Mouse (Mus musculus) mature B cell (primary cell): ENCODE data around the gene Cd40.

Source experiments
- in situ Hi-C: fragments of 300-500 bp; cut with MboI; formaldehyde crosslinking; loops from 2 replicates; pipeline ENCODE4 v1.14.3; 2019

Cd40 gene

DNA sequence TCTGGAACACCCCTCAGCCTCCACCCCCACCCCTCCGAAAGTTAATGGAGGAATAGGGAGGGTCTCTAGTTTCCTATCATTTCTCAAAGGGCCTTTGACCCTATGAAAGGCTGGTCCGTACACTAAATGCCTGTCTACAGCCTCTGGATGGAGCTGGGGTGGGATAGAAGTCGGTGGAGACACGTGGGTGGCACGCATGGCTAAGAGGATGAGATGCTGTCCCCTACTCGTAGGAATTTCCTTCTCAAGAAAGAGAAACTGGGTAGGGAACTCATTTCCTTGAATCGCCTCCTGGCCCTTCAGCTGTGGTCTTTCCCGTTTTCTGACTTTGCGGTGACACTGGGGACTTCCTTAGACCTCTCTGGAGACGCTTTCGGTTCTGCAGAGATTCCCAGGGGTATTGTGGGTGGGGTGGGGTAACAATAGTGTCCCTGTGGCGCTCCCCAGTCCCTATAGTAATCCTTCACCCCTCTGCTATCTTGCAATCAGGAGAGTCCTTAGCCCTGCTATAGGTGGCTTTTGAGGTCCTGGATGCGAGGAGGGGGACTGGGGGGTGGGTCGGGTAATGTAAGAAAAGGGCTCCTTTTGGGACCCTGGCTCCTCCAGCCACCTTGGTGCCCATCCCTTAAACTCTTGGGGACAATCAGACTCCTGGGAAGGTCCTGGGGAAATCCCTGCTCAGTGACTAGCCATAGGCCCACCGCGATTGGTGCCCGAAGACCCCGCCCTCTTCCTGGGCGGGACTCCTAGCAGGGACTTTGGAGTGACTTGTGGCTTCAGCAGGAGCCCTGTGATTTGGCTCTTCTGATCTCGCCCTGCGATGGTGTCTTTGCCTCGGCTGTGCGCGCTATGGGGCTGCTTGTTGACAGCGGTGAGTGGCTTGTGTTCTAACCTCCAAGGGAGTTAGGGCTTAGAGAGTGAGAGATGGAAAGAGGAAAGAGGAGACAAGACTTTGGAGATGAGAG is at the start of gene Cd40:
Gene Cd40, plus strand, starts transcription at position 740 of the 965 bp plus-strand sequence.
- in situ Hi-C loops: no loop called here

DNA sequence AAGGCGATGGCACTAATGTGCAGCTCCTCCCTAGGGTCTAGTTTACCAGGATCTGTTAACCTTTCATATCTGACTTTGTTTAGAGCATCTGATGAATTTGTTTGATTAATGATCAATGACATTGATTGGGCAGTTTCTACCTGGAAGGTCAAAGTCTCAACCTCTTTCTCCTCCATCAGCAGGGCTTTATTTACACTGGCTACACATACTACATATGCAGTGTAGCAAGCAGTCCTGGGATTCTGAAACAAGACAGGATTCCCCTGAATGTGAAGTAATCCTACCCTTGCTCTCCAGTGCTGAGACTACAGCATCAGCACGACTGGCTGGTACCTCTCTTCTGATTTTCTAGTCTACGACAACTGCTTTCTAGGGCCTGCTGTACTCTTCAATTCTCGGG is 48.6 kb upstream of the Cd40 start:
- in situ Hi-C loops: no loop called here

DNA sequence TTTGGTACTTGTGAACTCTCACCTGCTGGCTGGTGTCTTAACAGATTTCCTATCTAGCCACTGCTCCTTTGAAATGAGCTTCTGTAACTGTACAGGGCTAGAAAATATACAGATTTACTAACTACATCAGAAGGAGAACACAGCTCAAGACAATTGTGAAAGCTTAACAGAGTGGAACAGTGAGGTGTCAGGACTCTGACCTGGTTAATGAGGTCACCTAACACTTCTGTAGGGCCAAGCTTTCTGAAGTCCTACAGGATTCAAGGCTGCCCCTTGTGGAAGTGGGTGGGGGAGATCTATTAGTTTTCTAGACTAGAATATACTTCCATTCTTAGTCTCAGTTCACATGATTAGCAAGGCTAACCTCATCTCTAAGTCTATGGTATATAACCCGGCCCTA is 47.4 kb upstream of the Cd40 start:
- in situ Hi-C loops: no loop called here

DNA sequence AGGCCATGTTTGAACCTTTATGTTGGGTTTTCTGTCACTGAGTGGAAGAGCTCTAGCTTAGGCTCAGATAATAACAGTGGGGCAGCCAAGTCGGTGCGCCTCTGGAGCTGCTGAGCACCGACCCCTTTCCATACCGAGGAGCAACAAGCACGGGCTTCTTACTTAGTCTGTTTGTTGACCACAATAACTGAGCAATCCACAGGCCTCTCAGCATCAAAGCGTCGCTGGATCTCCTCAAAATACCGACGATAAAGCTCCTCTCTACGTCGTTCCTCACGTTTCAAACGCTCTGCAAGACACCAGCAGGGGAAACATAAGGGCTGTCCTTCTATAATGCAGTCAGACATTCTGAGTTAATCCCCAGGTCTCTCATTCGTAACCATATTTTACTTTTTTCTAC is 46.3 kb upstream of the Cd40 start:
- in situ Hi-C loops: no loop called here

DNA sequence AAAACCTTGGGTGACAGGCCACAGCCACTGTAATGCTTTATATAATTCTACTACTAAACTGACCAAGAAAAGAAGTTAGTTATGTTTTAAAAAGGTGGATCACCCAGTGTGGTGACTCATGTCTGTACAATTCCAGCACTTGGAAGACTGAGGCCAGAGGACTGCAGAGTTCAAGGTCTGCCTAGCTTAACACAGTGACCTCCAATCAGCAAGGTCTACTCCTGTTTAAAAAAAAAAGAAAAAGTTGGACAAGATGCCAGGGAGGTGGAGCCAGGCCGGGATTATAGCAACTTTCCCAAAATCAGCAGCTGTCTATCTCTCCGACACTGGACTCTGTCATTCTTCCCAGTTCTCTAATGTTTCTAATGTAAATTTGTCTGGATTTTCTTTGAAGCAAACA is 45.8 kb upstream of the Cd40 start:
- in situ Hi-C loops: no loop called here

DNA sequence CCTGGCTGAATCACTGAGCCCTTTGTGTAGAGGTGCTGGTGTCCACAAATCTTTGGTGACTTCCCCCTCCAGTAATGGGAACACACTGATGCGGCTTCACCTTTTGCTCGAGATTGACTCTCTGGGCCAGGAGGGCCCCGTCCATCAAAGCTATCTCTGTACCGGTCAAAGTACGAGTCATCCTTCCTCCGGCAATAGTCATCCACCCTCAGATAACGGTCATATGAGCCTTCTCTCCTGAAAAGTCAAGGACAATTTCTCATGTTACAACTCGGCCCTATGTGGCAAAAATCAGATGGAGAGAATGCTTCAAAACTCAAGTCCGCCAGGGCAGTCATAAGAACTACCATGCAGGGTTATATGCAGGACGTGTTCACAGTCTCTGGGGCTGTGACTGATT is 45.1 kb upstream of the Cd40 start:
- in situ Hi-C loops: no loop called here

DNA sequence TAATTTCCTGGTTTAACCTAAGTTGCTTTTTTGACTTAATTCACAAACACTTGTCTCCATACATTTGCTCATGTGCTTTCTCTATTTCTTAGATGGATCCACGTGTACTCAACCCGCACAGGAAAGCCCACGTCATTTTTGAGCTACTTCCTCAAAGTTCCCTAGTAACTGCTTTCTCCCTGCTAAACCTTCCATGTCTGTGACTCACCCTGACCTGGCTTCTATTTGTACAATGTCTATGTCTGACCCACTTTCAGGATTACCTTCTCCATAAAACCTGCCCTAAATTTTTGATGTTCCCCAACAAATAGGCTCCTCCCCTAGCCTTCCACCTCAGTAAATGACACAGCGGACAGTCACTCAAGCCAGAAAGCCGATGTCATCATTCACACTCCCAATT is 40.5 kb upstream of the Cd40 start:
- in situ Hi-C loops: no loop called here

DNA sequence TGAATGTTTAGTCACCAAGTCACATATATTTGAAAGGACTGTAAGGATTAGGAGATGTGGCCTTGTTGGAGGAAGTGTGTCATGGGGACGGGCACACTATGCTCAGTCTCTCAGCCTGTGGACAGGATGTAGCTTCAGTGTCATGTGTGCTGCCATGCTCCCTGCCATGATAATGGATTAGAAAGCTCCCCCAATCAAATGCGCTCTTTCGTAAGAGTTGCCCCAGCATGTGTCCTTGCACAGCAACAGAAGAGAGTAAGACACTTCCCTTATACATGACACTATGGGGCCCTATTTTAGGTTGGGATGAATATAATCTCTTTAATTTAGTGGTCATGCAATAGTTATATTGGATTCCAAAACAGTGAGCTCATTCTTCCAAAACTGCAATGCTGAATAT is 34.9 kb upstream of the Cd40 start:
- in situ Hi-C loops: no loop called here

DNA sequence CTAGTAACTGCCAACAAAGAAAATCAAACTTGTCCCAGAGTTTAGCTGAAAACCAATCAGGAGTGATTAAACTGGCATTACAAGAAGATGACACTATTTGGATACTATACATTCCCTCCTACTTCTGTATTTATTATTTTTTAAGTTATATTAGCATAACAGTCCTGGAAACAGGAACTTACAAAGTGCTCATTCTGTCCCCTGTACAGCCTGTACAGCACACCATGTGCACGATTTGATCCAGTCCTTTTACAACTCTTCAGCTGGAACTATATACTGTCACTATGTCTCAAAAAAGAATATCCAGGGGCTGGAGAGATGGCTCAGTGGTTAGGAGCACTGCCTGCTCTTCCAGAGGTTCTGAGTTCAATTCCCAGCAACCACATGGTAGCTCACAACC is 28.3 kb upstream of the Cd40 start:
- in situ Hi-C loops: no loop called here

DNA sequence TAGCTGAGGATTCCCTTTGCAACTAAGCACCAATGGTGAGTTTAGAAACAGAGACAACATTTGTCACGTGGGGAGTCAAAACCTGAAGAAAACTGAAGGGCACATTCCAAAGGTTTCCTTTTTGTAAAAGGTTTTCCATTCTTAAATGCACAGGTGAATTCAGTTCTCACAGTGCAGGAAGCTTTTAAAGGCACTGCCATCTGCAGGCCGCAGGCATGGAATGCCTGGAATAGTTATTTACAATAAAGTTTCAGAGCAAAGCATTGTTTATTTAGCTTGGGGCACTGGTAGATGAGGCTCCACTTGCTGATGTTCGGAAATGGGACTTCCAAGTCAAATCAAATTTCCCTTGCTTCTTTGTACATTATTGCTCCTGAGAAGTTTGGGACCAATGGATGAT is 22.9 kb upstream of the Cd40 start:
- in situ Hi-C loops: no loop called here

DNA sequence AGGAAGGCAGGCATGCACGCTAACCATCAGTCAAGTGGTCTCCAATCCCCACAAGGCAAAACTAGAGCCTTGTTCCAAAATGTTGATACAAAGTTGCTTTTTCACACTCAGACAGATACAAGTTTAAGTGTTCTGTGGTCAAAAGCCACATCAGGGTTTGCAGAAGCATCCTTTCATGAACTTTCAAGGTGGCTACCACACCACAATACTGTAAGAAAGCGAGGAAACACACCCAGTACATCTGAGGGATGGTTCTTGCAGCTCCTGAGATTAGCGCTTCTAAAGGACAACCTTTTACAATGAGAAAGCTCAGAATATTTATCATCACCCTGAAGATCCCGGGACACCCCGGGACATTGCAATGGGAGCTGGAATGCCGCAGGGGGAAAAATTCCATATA is 22.1 kb upstream of the Cd40 start:
- in situ Hi-C loops: no loop called here

DNA sequence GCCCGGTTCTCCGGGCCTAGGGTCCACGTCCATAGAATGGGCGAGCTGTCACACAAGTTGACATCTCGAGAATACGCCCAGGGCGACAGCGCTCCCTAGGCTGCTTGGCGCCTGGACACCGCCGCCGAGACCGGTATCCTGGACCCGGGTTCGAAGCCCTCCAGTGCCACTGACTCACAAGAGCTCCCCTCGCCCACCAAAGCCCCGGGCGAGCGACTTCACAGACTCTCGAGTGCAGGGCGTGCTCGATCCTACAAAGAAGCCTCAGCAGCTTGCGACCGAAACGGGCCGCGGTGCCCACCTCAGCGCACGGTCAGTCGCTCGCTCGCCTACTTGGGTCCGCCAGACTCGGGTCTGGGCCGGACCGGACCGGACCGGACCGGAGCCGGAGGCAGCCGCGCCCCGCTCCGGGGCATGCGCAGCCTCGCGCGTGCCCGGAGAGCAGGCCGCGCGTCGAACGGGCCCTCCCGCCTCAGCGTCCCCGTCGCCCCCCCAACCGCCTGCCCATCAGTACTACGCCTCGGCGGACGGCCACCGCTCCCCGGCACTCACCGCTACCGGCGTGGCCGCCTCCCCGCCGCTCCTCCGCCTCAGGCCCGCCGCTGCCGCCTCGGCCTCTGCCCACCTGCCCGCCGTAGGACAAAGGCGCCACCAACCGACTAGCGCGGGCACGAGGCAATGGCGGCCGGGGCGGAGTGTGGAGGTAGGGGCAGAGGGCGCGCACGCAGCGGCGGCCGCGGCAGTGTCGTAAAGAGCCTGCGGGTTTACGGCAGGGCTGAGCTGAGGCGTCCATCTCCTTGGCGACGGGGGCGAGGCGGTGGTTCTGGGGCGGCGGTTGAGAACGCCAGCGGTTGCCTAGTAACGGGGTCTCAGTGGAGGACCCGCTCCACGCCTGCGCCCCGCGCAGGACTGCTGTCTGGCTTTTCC is 21.0 kb upstream of the Cd40 start, which contains the start of gene Ncoa5:
Gene Ncoa5, minus strand, starts transcription at position 737 of the 927 bp plus-strand sequence.
- in situ Hi-C loops: no loop called here

DNA sequence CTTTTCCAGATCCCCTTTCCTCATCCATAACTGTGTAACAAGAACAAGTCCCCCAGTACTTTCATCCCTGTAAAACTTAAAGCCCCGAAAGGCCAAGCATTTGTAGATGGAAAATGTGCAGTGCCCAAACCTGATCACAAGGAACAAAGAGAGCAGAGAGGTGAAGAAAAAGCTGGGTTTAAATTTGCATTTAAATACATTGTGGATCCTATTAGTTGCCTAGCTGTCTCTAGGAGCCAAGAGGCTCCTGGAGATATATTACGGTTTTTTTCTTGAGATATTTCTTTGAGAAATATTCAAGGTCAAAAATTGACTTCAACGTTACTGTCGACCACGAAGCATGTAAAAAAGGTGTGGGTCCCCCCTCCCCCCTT is 20.4 kb upstream of the Cd40 start:
- in situ Hi-C loops: no loop called here

DNA sequence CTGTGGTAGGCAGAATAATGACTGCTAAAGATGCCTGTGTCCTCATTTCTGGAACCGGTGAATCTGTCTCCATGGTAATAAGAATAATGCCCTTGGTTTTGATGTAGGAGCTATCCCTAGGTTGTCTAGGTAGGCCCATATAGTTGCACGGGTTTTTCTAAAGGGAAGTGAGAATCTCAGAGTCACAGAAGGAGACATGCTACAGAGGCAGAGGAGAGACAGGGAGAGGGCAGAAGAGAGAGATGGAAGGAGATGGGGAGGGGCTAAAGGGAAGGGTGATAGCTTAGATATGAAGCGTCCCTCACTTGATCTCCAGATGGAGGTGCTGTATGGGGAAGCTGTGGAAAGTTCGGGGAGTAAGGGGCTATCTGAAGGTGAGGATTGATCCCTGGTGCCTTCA is 18.0 kb upstream of the Cd40 start:
- in situ Hi-C loops: no loop called here

DNA sequence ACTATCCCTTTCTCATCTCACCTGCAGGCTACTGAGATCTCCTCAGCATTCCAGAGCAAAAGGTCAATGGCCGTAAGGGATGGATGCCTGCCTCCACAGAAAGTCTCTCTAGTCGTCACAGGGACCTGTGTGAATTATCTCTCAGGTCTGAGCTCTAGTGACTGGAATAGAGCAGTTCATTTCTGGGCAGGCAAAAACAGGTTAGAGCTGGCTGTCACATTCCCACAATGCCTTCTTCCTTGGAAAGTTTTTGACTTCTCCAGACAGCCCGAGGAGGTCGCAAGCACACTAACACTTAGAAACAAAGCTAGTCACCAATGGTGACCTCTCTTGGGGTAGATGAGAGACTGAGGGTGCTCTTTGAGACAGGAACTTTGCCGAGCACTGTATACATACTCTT is 13.3 kb upstream of the Cd40 start:
- in situ Hi-C loops: loop anchor here (10.0 kb wide), 1 partner anchor 117 kb away; no protein-coding TSS in a partner anchor

DNA sequence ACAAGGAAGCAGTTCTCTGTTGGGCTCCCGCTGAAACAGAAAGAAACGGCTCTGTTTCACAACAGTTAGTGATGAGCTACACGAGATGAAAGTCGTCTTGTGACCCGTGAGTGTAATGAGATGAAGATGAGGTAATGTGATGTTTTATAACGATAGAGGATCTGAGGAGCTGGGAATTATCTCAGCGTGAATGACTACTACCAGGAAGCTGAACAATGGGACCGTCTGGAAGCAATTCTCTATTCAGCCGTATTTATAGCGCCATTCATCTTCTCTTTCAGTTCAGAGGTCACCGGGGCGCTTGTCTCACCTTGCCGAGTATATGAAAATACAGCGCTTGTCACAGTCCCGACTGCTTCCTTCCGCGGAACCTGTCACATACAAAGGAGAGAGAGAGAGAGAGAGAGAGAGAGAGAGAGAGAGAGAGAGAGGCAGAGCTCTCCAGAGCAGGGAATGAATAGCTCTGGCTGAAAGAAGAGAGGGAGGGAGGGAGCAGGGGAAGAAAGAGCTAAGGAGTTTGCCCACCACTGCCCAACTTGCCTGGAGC is 12.3 kb upstream of the Cd40 start:
- in situ Hi-C loops: loop anchor here (10.0 kb wide), 1 partner anchor 118 kb away; no protein-coding TSS in a partner anchor

DNA sequence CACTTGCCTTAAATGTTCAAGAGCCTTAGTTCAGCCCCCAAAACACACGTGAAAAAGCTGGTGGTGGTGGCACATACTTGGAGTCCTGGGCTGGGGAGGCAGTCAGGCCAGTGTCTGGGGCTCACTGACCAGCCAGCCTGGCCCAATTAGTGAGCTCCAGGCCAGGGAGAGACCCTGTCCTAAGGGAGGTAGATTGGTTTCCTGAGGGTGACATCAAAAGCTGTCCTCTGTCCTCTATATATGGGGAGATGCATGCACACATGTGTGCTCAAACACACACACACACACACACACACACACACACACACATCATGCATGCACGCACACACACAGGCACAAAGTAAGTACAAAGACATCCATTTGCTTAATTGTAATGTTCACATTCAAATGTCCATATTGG is 11.7 kb upstream of the Cd40 start:
- in situ Hi-C loops: loop anchor here (10.0 kb wide), 1 partner anchor 119 kb away; no protein-coding TSS in a partner anchor

DNA sequence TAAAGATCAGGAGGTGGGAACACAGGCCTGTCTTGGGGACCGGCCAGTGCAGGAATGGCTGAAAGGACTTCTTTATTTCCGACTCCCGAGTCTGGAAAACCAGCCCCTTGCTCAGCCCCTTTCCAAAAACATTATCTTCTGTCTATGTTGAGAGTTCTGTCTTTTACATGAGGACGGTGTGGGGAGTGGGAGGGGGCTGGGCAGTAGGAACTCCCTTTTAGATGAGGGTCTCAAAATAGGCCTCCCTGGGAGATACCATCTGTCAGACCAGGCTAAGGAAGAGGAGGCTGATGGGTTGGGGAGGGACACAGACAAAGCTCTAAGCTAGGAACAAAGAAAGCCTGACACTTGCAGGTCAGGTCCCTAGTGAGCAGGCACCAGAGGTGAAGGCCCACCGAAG is 6.4 kb upstream of the Cd40 start:
- in situ Hi-C loops: loop anchor here (10.0 kb wide), 1 partner anchor 124 kb away; no protein-coding TSS in a partner anchor

DNA sequence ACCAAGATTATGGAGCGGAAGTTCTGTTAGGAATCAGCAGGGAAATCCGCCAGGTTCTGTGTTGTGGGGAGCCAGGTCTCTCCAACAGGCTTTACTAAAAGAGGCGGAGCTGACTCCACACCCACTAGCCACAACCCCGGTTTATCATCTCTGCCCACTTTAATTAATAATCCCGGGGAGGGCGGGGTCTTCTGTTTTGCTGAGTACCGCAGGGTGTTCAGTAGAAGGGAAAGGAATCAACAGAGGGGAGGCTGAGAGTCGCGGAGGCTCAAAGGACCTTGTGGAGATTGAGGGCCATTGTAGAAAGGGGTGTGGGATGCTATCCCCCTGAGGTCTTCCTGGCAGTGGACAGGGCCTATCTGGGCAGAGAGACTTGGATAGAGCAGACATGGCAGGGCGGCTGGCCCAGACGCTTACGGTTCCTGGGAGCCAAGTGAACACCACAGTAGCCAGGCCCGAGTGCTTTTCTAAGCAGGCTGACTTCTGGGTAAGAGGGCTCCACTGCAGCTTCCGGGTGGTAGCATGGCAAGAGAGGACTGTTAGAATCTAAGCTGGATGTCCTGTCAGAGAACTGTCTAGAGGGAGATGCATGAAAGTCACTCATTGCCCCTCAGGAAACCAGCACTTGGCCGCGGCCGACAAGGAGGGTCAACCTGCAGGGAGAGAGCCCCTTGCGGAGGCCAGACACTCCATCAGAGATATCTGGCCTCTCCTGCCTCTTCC is 4.4 kb upstream of the Cd40 start:
- in situ Hi-C loops: no loop called here

DNA sequence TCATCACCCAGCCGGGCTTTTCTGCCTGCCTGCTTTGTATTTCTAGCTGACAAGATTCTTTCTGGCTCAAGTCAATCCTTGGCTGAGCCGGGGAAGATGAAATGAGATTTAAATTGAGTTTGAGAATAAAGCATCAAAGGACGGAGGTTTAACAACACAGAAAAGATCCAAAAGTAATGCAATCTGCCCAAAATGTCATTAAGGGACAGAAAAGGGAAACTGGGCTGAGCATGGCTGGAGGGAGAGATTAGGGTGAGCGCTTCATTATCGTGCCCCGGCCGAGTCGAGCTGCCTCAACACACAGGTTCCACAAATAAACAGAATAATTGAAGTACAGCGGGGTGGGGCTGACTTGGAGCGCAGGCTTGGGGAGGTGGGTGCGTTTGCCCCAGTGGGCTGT is 3.9 kb upstream of the Cd40 start:
- in situ Hi-C loops: no loop called here

DNA sequence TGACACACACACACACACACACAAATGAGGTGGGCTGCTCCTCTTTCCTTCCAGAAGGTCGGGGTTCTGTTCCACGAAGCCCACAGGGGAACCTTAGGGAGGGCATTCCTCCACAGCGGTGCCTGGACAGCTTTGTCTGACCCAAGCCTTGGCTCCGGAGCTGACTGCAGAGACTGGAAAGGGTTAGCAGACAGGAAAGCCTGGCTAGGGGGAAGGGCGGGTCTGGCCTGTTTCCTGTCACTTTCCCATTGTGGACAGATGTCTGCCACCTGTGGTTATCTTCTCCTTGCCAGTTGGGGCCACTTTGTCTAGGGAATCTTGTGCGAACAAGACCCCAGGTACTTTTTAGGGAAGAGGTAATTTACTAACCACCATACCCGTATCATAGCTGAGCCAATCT is 478 bp downstream of the Cd40 start:
- in situ Hi-C loops: no loop called here
